Comparison of ENCODE assay signal across 13 mouse cellular contexts in the genomic region with DNA sequence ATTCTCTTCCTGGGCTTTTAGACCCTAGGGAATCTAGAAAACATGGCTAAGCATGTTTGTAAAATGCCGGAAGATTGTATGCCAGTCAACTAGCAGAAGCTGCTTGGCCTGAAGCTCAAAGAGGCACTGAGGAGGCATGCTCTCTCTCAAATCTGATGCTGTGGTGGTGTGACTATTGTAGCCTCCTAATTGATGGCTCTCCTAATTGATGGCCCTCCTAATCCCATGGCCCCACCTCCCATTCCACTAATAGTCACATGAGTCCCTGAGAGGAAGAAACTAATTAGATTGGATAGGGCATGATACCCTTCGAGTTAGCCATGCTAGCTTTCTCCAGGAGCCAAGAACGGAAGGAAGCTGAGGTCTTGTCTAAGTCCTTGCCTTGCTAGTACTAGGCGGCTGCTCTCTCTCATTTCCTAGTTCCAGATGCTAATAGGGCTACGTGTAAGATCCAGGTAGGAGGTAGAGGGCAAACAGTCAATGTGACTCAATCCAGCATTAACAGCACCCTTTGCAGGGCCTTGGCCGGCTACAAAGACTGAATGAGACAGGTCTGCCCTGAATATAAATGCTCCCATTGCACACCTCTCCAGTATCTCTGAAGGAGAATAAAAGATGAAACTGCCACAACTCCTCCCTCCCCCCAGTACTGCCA. TPM values are rescaled to one million over a fixed set of nuclear protein-coding genes. Genes with fewer than 3 reads are reported as not detected.
DNase-seq lines count a peak whose midpoint lies in the region; ATAC-seq lines count a peak whose summit lies in the region.
"Had no signal": no experiment of that assay in that cellular context is flagged by ENCODE, and none has a peak within 500 bp of the region (broad histone marks: within the 10 kb centered on the region; RNA-seq: fewer than 3 reads in every experiment).

No protein-coding gene starts in this region.

- H3K9me3 ChIP-seq in forebrain, embryonic 15.5 days, result no peaks in the 10 kb centered on the region
- H3K9me3 ChIP-seq in forebrain, embryonic 12.5 days, result no peaks in the 10 kb centered on the region
- H3K9me3 ChIP-seq in neural tube, embryonic 13.5 days, result no peaks in the 10 kb centered on the region
- no peaks in the 10 kb centered on the region for H3K9me3 ChIP-seq in hindbrain, embryonic 16.5 days (ENCODE audit: control insufficient read depth, low read length)
- H3K9me3 ChIP-seq: megakaryocyte, embryonic 14.5 days had no signal

- H3K4me2 ChIP-seq in forebrain, embryonic 15.5 days (replicated peaks), result no peak overlapping the region
- H3K4me2 ChIP-seq in forebrain, embryonic 12.5 days, result no peak overlapping the region
- H3K4me2 ChIP-seq in neural tube, embryonic 13.5 days, result no peak overlapping the region
- no peak overlapping the region for H3K4me2 ChIP-seq in hindbrain, embryonic 16.5 days (ENCODE audit: low read length)

- WGBS in forebrain, embryonic 15.5 days, result 26% methylated on average over 6 of the region's 6 CpGs
- 38% methylated on average over 6 of the region's 6 CpGs for WGBS in forebrain, embryonic 12.5 days
- WGBS in neural tube, embryonic 13.5 days, result 47% methylated on average over 6 of the region's 6 CpGs
- 56% methylated on average over 6 of the region's 6 CpGs for WGBS in hindbrain, embryonic 16.5 days

- H3K27me3 ChIP-seq in forebrain, embryonic 15.5 days, result no peaks in the 10 kb centered on the region
- no peaks in the 10 kb centered on the region for H3K27me3 ChIP-seq in forebrain, embryonic 12.5 days
- H3K27me3 ChIP-seq in neural tube, embryonic 13.5 days, result no peaks in the 10 kb centered on the region
- H3K27me3 ChIP-seq in hindbrain, embryonic 16.5 days (replicated peaks; ENCODE audit: control insufficient read depth, insufficient read depth, low read length), result no peaks in the 10 kb centered on the region

- H3K36me3 ChIP-seq in forebrain, embryonic 15.5 days, result no peaks in the 10 kb centered on the region
- no peaks in the 10 kb centered on the region for H3K36me3 ChIP-seq in forebrain, embryonic 12.5 days (replicated peaks)
- H3K36me3 ChIP-seq in neural tube, embryonic 13.5 days, result no peaks in the 10 kb centered on the region
- H3K36me3 ChIP-seq in hindbrain, embryonic 16.5 days (ENCODE audit: control insufficient read depth, insufficient read depth, low read length), result no peaks in the 10 kb centered on the region

- DNase-seq in neural tube, embryonic 10.5 days (ENCODE audit: extremely low spot score, low spot score), result no peak
- no peak for DNase-seq in kidney, postnatal 25 days
- no peak for DNase-seq in urinary bladder, postnatal 25 days (ENCODE audit: low spot score)
- DNase-seq: cerebellum, postnatal 25 days; gastrocnemius, postnatal 36 days; kidney, postnatal 4 days; liver, postnatal 0 days had no signal

- peak overlapping the region; percentile 89; the same call in 1 of the 2 replicates for H3K27ac ChIP-seq in forebrain, embryonic 15.5 days (replicated peaks)
- no peak overlapping the region for H3K27ac ChIP-seq in forebrain, embryonic 12.5 days
- peak overlapping the region; percentile 88 for H3K27ac ChIP-seq in neural tube, embryonic 13.5 days (replicated peaks)
- no peak overlapping the region for H3K27ac ChIP-seq in hindbrain, embryonic 16.5 days (ENCODE audit: low read depth, low read length)

- H3K4me1 ChIP-seq in forebrain, embryonic 15.5 days, result peaks cover 39% of the 10 kb centered on the region
- peaks cover 43% of the 10 kb centered on the region for H3K4me1 ChIP-seq in forebrain, embryonic 12.5 days
- H3K4me1 ChIP-seq in neural tube, embryonic 13.5 days (replicated peaks), result peaks cover 54% of the 10 kb centered on the region
- H3K4me1 ChIP-seq in hindbrain, embryonic 16.5 days (ENCODE audit: control insufficient read depth, insufficient read depth, low read depth, low read length), result peaks cover 25% of the 10 kb centered on the region

- no peak overlapping the region for H3K9ac ChIP-seq in forebrain, embryonic 15.5 days (replicated peaks)
- no peak overlapping the region for H3K9ac ChIP-seq in forebrain, embryonic 12.5 days
- no peak overlapping the region for H3K9ac ChIP-seq in neural tube, embryonic 13.5 days
- H3K9ac ChIP-seq in hindbrain, embryonic 16.5 days (ENCODE audit: low read depth, low read length), result peak overlapping the region; percentile 11; the same call in 1 of the 2 replicates

- H3K4me3 ChIP-seq in forebrain, embryonic 15.5 days, result no peak overlapping the region
- H3K4me3 ChIP-seq in forebrain, embryonic 12.5 days (replicated peaks), result no peak overlapping the region
- H3K4me3 ChIP-seq in neural tube, embryonic 13.5 days, result no peak overlapping the region
- H3K4me3 ChIP-seq in hindbrain, embryonic 16.5 days (ENCODE audit: low read length), result no peak overlapping the region
- H3K4me3 ChIP-seq: megakaryocyte, embryonic 14.5 days had no signal

- no peak for ATAC-seq in forebrain, embryonic 15.5 days (replicated peaks)
- no peak for ATAC-seq in forebrain, embryonic 12.5 days (ENCODE audit: low FRiP score)
- no peak for ATAC-seq in neural tube, embryonic 13.5 days (ENCODE audit: low read depth)
- no peak for ATAC-seq in hindbrain, embryonic 16.5 days
- ATAC-seq in megakaryocyte progenitor cell, adult 5-6 weeks (replicated peaks; ENCODE audit: poor library complexity), result no peak
- ATAC-seq: liver, postnatal 0 days had no signal

RNA-seq across cellular contexts. Expression of a gene that starts 31.8 kb away (rescaled TPM):
- polyA plus RNA-seq in forebrain, embryonic 15.5 days (2015; fragmentation: Nextera tagmentation; extraction: Ambion mirVana), result 56.0 and 59.9 TPM in 2 replicates
- 77.0 and 79.2 TPM in 2 replicates for polyA plus RNA-seq in forebrain, embryonic 12.5 days (2016; fragmentation: Nextera tagmentation; extraction: Ambion mirVana)
- polyA plus RNA-seq in neural tube, embryonic 13.5 days (2015; fragmentation: Nextera tagmentation; extraction: Ambion mirVana), result 68.9 and 85.0 TPM in 2 replicates
- polyA plus RNA-seq in hindbrain, embryonic 16.5 days (2015; fragmentation: Nextera tagmentation; extraction: Ambion mirVana), result 48.5 and 64.7 TPM in 2 replicates
- 29.7 and 53.1 TPM in 2 replicates for total RNA-seq in megakaryocyte progenitor cell, adult 5-6 weeks (2015)
- total RNA-seq in megakaryocyte progenitor cell, adult 5-6 weeks (2017), result 13.1 and 26.8 TPM in 2 replicates

Comparison
In these comparisons a context has a peak if more than half of its experiments do, and no peak if none do; other contexts are left out.
1. H3K27ac ChIP-seq: peak in forebrain, embryonic 15.5 days (single experiment) and neural tube, embryonic 13.5 days (single experiment); none in forebrain, embryonic 12.5 days (single experiment) and hindbrain, embryonic 16.5 days (single experiment).